Mouse (Mus musculus): ENCODE results near the gene Rnf168.
"Not testable (repeated sequence)": the region's sequence is repeated elsewhere in the genome, so short reads cannot be mapped to it uniquely, and the experiment has no call there.

Gene Rnf168

DNA sequence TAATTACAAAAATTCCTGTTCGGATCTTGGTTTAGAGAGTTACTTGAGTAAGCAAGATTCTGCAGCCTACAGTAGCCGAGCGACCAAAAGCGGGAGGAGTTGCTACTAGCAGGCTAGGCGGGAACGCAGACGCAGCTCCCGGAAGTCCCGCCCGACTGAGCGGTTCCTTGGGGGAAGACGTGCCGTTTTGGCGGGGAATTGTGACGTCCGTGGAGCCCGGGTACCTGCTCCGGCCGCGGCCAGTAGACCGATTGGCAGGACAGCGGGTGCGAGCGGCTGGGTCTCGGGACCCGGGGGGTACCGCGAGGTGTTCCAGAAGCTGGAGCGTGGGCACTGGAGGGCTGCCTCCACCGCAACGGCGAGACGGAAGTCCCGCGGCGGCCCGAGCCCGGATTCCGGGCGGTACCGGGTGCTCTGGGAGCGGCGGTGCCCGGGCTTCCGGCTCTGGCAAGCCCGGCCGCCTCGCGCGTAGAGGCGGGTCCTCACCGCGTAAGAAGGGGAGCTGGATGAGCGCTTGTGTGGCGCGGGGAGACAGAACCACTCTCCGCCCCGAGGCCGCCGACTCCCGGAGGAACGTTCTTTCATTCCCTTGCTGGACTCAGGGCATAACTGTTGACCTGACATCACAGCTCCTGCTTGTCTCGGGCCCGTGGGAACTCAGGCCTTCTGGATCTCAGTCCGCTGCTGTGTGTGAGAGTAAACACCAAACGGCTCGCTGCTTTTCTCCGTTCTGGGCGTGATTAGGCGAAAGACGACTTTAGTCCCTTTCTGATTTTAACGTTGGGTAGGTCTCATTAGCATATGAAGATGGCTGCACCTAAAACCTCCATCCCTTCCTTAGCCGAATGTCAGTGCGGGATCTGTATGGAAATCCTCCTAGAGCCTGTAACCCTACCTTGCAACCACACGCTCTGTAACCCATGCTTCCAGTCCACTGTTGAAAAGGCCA is at the start of gene Rnf168:
Gene Rnf168 (plus strand): TSS at position 152 of the 949 bp plus-strand sequence.
- DNase-seq (ENCODE audit: low read depth) = peak; percentile 81

DNA sequence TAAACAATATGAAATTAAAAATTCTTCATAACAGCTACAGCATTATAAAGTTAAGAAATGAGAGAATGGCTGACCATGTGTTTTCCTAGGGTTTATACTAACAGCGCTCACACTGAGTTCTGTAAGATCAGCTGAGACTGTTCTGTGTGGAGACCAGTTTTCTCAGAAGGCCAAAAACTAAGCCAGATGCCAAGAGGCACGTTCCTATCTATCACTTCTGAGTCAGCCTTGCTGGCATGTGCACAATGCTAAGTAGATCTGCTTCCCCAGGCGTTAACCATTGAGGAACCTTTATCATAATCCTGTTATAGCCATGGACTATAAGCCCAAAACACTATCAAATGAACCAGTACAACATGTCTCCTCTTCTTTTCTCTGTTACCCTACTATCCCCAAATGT is 45.2 kb upstream of the Rnf168 start:
- DNase-seq (ENCODE audit: low read depth) = not testable (repeated sequence)

DNA sequence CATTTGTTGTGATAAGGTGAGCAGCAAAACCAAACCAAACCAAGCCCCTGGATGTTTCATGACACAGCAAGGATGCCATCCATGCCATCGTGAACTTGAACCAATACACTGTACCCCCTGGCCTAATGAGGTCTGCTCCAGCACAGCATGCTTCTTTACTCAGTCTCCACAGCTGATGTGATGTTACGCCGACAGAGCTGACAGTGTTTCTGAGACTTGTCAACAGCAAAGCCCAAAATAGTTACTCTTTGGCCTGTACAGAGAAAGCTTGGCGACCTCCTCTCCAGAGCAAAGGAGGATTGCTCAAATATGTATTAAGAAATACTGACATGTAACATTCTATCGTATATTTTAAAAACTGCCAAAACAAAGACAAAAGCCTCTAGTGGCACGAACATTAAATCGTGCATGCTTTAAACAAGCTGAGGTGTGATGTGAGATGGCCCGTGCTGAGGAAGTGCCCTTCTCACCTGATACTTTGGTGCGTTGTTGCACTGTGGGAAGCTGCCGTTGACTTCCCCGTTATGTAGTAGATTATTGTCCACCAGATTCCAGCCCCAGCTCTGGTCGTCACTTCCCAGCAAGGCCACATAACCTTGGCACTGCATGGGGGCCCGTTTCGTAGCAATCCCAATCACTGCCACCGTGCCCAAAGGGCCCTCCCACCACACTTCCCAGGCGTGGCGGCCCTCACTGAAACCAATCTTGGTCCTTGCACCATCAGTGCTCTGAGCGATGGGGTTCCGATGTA is 39.2 kb upstream of the Rnf168 start:
- no peak for DNase-seq (ENCODE audit: low read depth)

DNA sequence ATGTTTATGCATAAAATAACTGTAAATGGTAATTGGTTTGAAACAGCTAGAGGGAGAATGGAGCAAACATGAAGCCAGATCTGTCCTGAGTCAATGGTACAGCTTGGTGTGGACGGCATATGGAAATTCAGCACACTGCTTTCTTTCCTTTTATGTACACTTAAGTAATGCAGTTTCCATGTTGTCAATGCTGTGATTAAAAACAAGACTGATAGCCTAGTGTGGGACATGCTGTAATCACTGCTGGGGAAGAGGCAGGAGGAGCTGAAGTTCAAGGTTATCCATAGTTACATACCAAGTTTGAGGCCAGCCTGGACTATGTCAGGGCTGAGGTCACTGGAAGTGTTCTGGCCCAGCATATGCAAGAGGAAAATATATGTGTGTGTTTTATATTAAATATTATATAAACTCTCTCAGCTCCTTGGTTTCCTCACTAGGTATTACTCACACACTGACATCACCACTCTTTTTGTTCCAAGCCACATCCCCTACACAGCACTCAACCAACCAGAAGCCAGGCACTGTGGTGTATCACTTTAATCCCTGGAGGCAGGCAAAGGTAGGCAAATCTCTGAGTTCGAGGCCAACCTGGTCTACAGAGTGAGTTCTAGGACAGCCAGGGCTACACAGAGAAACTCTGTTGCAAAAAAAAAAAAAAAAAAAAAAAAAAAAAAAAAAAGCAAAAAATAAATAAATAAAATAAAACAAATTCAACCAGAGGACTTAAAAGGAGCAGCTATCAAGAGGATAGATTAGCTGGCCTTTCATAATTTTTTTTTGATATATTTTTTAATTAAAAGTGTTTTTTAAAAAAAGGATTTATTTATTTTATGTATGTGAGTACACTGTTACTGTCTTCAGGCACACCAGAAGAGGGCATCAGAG is 37.6 kb upstream of the Rnf168 start:
- DNase-seq (ENCODE audit: low read depth) = no peak

DNA sequence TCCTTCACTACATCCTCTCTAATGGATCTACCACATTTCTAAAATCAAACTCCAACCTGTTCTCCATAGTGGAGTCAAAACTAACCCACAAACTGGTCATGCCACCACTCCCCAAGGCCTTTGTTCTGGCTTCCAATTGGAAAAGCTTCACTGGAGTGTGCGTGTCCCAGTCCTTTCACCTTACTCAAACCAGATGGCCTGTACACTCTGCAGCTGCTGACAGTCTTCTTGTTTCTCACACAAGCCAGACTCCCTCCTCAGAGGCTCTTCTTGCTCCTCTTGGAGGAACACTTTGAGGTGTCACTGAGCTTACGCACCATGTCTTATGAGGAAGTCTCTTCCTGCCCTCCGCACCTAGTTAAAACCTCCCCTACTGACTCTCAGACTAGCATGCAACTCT is 33.4 kb upstream of the Rnf168 start:
- DNase-seq (ENCODE audit: low read depth) = no peak

DNA sequence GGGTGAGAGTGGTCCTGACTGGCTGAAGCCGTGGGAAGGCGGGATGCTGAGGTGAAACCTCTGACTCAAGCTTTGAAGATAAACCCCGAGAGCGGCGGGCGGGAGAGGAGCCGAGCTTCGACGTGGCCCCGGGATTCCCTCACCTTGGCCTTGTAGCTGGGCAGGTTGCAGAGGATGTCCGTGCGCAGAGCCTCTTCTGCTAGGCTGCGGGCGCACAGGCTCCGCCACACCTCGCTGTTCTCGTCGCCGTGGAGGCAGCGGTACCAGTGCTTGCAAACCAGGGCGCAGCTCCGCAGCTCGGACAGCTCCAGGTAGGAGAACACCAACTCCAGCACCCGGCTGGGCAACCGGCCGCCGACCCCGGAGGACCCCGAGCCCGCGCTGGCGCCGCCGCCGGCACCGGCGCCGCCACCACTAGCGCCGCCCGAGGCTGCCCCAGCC is 30.9 kb upstream of the Rnf168 start:
- DNase-seq (ENCODE audit: low read depth) = peak; percentile 19

DNA sequence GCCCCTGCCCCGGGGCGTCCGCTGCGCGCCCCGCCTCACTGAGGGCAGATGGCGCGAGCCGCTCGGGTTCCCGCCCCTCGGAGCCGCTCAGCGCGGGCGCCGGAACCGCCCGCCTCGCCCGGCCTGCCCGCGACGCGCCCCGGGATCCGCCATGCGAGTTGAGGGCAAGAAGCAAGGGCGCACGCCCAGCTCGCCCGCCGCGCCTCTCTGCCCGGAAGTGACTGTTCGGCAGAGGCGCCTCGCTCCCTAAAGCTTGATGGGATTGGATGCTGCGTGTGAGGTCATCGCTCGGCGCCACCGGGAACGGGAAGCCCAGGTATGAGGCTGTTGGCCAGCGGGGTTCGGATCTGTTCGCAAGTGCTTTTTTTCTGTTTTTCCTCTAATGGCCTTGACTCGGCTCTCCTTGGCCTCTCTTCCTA is 30.3 kb upstream of the Rnf168 start, which contains the start of the genes Fbxo45 and Wdr53:
Gene Fbxo45 (minus strand): TSS at position 207 of the 419 bp plus-strand sequence.
Gene Wdr53 (plus strand): TSS at position 276 of the 419 bp plus-strand sequence.
- peak; percentile 91 for DNase-seq (ENCODE audit: low read depth)

DNA sequence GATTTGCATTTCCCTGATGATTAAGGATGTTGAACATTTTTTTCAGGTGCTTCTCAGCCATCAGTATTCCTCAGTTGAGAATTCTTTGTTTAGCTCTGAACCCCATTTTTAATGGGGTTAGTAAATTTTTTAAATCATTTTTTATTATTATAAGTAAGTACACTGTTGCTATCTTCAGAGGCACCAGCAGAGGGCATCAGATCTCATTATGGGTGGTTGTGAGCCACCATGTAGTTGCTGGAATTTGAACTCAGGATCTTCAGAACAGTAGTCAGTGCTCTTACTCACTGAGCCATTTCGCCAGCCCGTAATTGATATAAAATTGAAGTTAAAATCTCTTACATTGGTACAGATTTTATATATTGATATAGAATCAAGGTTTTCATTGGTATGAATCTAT is 13.0 kb upstream of the Rnf168 start:
- DNase-seq (ENCODE audit: low read depth) = not testable (repeated sequence)

DNA sequence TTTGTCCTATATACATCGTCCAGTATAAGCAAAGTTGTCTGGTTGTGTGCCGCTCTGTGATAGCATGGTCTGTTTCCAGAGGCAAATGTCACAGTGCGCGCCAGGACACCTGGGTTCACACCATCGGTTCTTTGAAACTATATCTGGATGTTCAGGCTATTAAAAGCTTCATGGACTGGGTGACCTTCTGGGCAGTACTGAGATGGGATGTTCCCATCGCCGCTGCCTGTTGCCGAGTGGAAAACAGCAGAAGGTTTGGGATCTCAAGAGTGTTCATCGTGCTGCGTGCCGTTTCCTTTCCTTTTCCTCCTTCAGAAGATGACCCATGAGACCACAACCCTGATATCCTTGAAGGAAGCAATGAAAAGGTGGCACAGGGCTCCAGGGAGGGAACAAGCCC is 6.0 kb upstream of the Rnf168 start, which contains the start of gene Smco1:
Gene Smco1 (plus strand): TSS at position 178 of the 400 bp plus-strand sequence.
- no peak for DNase-seq (ENCODE audit: low read depth)

DNA sequence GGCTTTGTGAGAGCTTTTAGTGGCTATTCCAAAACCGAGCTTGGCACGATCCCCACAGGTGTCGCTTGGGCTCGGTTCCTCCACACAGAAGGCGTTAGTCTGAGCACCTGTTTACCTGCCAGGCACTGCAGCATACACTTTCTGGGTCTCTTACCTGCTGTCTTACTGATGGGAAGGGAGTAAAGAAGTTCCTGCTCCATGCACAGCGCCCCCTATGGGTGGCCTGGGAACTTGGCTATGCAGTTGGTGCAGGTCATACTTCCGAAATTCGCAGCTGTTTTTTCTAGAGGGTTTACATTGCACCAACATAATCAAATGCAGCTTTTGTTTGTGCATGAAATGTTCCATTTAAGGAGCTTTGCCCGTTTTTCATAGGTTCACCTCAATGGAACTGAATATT is 3.9 kb upstream of the Rnf168 start:
- no peak for DNase-seq (ENCODE audit: low read depth)

DNA sequence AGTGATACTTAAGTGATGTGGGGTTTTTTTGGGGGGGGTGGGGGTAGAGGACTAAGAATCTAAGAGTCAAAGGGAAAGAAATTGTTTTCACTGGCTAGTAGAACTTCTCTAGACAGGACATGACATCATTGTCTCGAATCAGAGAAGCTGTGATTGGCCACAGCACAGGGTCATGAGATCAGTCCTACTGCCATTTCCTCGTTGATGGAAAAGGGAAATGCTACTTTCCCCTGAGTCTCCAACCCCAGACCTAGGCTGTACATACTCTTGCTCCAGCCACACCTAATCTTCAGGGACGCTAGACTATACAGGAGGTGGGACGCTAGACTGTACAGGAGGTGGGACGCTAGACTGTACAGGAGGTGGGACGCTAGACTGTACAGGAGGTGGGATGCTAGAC is 2.2 kb upstream of the Rnf168 start:
- no peak for DNase-seq (ENCODE audit: low read depth)

DNA sequence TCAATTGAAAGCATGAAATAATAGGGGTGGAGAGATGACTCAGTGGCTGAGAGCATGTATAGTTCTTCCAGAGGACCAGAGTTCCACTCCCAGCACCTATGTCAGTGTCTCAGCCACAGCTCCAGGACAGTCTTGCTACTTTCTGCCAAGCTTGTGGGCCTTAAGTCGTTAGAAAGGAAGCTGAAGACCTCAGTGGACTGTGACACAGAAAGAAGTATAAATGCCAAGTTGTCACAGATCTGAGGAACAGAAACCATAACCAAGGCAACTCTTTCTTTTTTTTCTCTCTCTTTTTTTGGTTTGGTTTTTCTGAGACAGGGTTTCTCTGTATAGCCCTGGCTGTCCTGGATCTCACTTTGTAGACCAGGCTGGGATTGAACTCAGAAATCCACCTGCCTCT is 1.4 kb upstream of the Rnf168 start:
- no peak for DNase-seq (ENCODE audit: low read depth)

DNA sequence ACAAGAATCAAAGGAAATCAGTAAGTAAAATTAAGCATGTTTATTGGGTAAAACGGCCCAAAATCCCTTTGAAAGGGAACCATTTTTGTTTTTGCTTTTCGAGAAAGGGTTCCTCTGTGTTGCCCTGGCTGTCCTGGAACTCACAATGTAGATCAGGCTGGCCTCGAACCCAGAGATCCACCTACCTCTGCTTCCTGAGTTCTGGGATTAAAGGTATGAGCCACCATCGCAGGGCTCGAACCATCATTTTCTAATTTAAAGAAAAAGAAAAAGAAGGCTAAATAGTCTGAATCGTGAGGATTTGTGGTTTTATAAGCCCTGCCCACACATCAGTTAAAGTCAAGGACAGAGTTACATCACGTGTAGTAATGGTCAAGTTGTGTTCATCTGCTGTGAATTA is 1.1 kb downstream of the Rnf168 start:
- DNase-seq (ENCODE audit: low read depth) = no peak

DNA sequence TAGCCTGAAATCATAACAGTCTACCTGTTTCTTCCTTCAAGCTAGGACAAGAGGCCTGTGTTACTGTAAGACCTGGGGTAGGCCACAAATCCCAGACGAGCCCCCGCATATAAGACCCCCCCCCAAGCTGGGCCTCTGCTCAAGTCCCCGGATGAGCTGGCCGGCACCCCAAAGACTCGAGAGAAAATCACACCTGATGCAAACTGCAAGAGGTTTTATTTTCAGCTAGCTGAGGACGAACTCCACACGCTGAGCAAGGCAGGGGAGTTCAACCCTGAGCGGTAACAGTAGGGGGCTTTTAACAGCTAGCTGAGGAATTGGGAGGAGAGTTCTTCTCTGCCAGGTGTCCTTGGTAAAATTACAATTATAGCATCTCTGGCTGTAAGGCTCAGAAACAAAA is 3.0 kb downstream of the Rnf168 start:
- DNase-seq (ENCODE audit: low read depth) = no peak

DNA sequence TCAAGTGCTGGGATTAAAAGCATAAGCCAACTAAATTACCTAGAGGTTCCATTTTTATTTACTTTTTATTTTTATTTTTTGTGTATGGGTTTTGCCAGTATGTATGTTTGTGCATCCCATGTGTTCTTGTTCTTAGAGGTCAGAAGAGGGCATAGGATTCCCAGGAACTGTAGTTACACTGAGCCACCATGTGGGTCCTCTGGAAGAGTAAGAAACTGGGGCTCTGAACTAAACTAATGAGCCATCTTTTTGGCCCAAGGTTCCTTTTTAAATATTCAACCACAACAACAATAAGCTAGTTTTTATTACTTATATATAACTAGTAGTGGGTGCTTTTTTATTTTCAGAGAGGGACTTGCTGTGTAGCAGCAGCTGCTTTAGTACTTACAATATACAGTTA is 5.3 kb downstream of the Rnf168 start:
- no peak for DNase-seq (ENCODE audit: low read depth)

DNA sequence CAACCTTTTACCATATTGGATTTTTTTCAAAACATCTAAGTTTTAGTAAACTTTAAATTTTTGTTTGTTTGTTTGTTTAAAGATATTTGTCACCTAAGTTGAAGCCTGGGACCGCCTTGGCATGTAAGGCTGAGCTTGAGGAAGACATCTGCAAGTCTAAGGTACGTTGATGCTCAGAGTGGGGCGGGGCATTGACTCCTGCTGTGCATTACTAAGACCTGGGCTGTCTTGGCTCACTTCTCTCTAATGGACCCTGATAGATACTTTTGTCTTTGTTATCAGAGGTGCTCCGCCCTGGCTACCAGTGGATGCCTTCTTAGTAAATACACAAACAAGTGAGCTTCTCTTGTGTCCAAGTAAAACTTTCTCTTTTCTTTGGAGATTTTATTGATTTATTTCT is 14.6 kb downstream of the Rnf168 start:
- DNase-seq (ENCODE audit: low read depth) = no peak

DNA sequence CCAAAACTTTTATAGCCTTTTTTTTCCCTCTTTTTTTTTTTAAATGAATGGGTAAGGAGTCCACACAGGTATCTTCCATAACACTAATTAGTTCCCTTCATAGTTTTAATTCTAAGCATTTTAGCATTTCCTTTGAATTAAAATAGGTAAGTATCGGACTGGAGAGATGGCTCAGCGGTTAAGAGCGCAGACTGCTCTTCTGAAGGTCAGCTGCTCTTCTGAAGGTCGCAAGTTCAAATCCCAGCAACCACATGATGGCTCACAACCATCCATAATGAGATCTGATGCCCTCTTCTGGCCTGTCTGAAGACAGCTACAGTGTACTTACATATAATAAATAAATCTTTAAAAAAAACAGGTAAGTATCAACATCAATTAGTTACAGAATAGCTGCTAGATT is 22.4 kb downstream of the Rnf168 start:
- DNase-seq (ENCODE audit: low read depth) = not testable (repeated sequence)

DNA sequence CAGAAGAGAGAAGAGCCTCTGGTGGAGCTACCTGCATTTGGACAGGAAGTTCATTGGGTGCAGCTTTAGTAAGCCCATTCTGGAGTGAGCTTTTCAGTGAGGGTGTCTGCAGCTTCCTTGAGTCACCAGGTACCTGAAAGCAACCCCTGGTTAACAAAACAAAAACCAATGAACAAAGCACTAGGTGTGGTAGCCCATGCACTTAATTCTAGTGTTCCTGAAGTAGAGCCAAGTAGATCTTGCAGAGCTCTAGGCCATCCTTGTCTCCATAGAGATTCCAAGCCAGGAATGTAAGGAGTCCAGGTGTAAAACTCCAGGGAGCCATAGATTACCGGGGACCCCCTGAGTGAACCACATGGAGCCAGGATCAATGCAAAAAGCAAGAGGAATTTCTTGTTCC is 25.8 kb downstream of the Rnf168 start:
- no peak for DNase-seq (ENCODE audit: low read depth)

DNA sequence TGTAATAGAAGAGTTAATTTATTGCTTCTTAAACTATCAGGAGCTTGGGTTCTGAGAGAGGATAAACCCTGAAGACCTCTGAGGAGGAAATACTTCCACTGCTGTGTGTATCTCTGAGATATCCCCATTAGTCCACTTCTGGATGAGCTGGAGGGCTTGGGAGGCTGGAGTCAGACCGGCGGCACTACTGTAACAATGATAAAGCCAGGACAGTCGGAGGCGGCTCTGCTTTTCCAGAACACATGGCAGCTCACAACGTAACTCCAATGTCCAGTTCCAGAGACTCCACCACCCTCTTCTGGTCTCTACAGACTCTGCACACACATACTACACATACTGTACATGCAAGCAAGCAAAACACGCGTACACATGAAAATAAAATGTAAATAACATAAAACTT is 26.6 kb downstream of the Rnf168 start:
- DNase-seq (ENCODE audit: low read depth) = no peak

DNA sequence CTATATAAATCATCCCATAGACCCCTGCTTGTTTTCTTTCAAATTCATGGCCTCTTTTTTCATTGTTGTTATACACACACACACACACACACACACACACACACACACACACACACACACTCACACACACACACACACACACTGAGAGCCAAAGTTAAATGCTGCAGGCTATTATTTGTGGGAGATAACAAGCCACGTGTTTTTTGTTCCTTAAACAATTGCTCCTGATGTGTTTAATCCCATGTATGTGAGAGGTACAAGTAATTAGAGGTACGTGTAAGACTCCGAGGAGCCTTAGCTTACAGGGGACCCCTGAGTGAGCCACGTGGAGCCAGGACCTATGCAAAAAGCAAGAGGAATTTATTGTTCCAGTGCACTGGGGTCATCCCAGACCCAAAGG is 34.7 kb downstream of the Rnf168 start:
- DNase-seq (ENCODE audit: low read depth) = no peak

DNA sequence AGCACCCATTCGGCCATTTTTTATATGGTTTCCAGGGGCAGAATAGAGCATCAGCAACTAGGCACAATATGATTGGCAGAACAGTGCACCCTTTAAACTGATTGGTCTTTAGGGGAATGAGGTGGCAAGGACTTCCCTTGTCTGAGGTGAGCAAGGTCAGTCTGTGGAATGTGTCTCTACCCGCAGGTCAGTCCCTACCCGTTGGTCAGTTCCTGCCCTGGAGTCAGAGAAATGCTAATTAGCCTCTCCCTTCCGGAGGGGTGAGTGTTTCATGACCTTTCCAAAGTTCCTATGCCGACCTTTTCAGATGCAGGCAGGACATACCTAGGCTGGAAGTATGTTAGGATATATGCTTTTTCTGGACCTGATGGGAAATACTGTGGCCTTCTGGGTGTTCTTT is 35.1 kb downstream of the Rnf168 start:
- no peak for DNase-seq (ENCODE audit: low read depth)

DNA sequence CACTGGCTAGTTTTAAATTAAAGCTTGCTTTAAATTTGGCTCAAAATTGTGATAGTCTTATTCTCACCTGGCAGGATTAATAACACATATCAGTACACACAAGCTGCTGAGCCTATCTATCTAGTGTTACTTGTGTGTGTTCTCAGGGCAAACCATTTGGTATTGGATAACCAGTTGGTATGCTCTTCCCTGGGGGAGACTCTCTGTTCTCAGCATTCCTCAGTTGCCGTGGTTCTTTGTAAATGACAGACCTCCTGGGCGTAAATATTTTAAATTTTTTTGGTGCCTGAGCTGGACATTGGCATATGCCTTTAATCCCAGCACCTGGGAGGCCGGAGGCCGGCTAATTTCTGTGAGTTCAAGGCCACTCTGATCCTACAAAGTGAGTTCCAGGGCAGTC is 35.6 kb downstream of the Rnf168 start:
- DNase-seq (ENCODE audit: low read depth) = no peak
